Mouse (Mus musculus): ENCODE results near the gene Pcgf6. TPM values are rescaled to one million over a fixed set of nuclear protein-coding genes. Genes with fewer than 3 reads are reported as not detected.

Pcgf6 gene
- polyA plus RNA-seq, 1 experiment = 5.4 TPM

Other genes with a start within 250 kb of the Pcgf6 start
- gene Ina, start 36.2 kb downstream of the Pcgf6 start, polyA plus RNA-seq (2012; rRNA removed) = 0.34 and 0.63 TPM in 2 replicates
- gene Nt5c2, start 35.8 kb downstream of the Pcgf6 start, polyA plus RNA-seq (2012; rRNA removed) = 4.4 and 6.9 TPM in 2 replicates
- gene Taf5, start 16.8 kb upstream of the Pcgf6 start, polyA plus RNA-seq (2012; rRNA removed) = 3.2 and 3.5 TPM in 2 replicates
- gene Usmg5, start 39.7 kb upstream of the Pcgf6 start, polyA plus RNA-seq (2012; rRNA removed) = 217 and 247 TPM in 2 replicates
- gene Pdcd11, start 39.9 kb upstream of the Pcgf6 start, polyA plus RNA-seq (2012; rRNA removed) = 5.8 and 8.4 TPM in 2 replicates
- 7.3 TPM in 2 replicates for gene Calhm2, start 87.4 kb upstream of the Pcgf6 start, polyA plus RNA-seq (2012; rRNA removed)
- not detected in 2 replicates for gene Calhm1, start 93.3 kb upstream of the Pcgf6 start, polyA plus RNA-seq (2012; rRNA removed)
- 0.14 TPM in 1 of 2 replicates, not detected in the other for gene Calhm3, start 106.9 kb upstream of the Pcgf6 start, polyA plus RNA-seq (2012; rRNA removed)
- gene Neurl1a, start 127.9 kb upstream of the Pcgf6 start, polyA plus RNA-seq (2012; rRNA removed) = 3.5 and 4.4 TPM in 2 replicates